Mouse (Mus musculus) testis, adult 2 months (tissue): ENCODE measurements around the gene Slc7a6os. TPM values are rescaled to one million over a fixed set of nuclear protein-coding genes. Genes with fewer than 3 reads are reported as not detected.
"Not testable (repeated sequence)": the region's sequence is repeated elsewhere in the genome, so short reads cannot be mapped to it uniquely, and the experiment has no call there.

ENCODE experiments used
- H3K27ac ChIP-seq: fragments of 200-500 bp; 2 replicates; pipeline ENCODE4 v1.5.1; 2012; ENCODE audit warnings: low read depth, low read length; ENCODE audit not compliant: control insufficient read depth, insufficient read depth
- H3K27me3 ChIP-seq: fragments of 200-500 bp; 2 replicates; pipeline ENCODE4 v1.6.1; 2012; ENCODE audit warnings: mild to moderate bottlenecking, low read length, moderate library complexity; ENCODE audit not compliant: control insufficient read depth, insufficient read depth
- H3K36me3 ChIP-seq: fragments of 200-500 bp; 2 replicates; pipeline ENCODE4 v1.6.1; 2012; ENCODE audit warnings: mild to moderate bottlenecking, low read length; ENCODE audit not compliant: control insufficient read depth, insufficient read depth
- H3K4me1 ChIP-seq: fragments of 200-500 bp; 2 replicates; pipeline ENCODE4 v1.6.1; 2012; ENCODE audit warnings: low read length; ENCODE audit not compliant: control insufficient read depth, insufficient read depth
- H3K4me3 ChIP-seq: fragments of 200-500 bp; 2 replicates; pipeline ENCODE4 v1.5.1; 2012; ENCODE audit warnings: low read depth, mild to moderate bottlenecking, low read length, moderate library complexity, mixed read lengths; ENCODE audit not compliant: control insufficient read depth
- CTCF ChIP-seq: fragments of 200-500 bp; IDR thresholded peaks from 2 replicates; pipeline ENCODE4 v1.5.1; 2012; ENCODE audit warnings: low read depth, mild to moderate bottlenecking, inconsistent platforms, low read length, moderate library complexity; ENCODE audit not compliant: control insufficient read depth, insufficient read depth, insufficient replicate concordance
- POLR2A ChIP-seq: fragments of 200-500 bp; IDR thresholded peaks from 2 replicates; pipeline ENCODE4 v1.6.1; 2012; ENCODE audit warnings: low read depth, mild to moderate bottlenecking, inconsistent platforms, low read length, moderate library complexity; ENCODE audit not compliant: control insufficient read depth
- polyA plus RNA-seq: library from polyadenylated mRNA; depleted of rRNA; stranded (reverse); fragments of >200 nt; gene quantifications from 2 replicates; pipeline ENCODE4 v1.2.3, GENCODE M21; 2012

Gene Slc7a6os
- polyA plus RNA-seq, 1 experiment, result 11.7 TPM

GRCm38 (mm10) chr8:106231536-106231935 lies 20.8 kb upstream of the Slc7a6os start:
- no peaks in the 10 kb centered on the region for H3K4me1 ChIP-seq
- H3K4me3 ChIP-seq, result no peak overlapping the region
- H3K36me3 ChIP-seq, result peaks cover 6% of the 10 kb centered on the region
- TF ChIP-seq CTCF (no peak), POLR2A (no peak)
- H3K27ac ChIP-seq, result no peak overlapping the region
- no peaks in the 10 kb centered on the region for H3K27me3 ChIP-seq

GRCm38 (mm10) chr8:106226589-106226988 lies 15.9 kb upstream of the Slc7a6os start:
- TF ChIP-seq CTCF (peak; percentile 4; the same call in 1 of the 2 replicates), POLR2A (no peak)
- Histone ChIP-seq H3K27ac (no peak overlapping the region), H3K27me3 (no peaks in the 10 kb centered on the region), H3K4me3 (no peak overlapping the region), H3K36me3 (peaks cover 5% of the 10 kb centered on the region), H3K4me1 (no peaks in the 10 kb centered on the region)

GRCm38 (mm10) chr8:106219620-106220019 lies 8.9 kb upstream of the Slc7a6os start:
- no peak overlapping the region for H3K4me3 ChIP-seq
- peaks cover 4% of the 10 kb centered on the region for H3K36me3 ChIP-seq
- no peak for TF ChIP-seq CTCF
- TF ChIP-seq POLR2A, result no peak
- no peak overlapping the region for H3K27ac ChIP-seq
- no peaks in the 10 kb centered on the region for H3K27me3 ChIP-seq
- H3K4me1 ChIP-seq, result no peaks in the 10 kb centered on the region

- H3K27me3 ChIP-seq, result no peaks in the 10 kb centered on the region
- no peaks in the 10 kb centered on the region for H3K4me1 ChIP-seq
- no peak overlapping the region for H3K27ac ChIP-seq
- H3K36me3 ChIP-seq, result peaks cover 2% of the 10 kb centered on the region
- no peak overlapping the region for H3K4me3 ChIP-seq
- TF ChIP-seq POLR2A (no peak), CTCF (no peak)
Observed at GRCm38 (mm10) chr8:106213959-106214358, 3.2 kb upstream of the Slc7a6os start.

- Histone ChIP-seq H3K27me3 (no peaks in the 10 kb centered on the region), H3K36me3 (no peaks in the 10 kb centered on the region), H3K4me3 (peak overlapping the region; percentile 89), H3K27ac (peak overlapping the region; percentile 85), H3K4me1 (no peaks in the 10 kb centered on the region)
- TF ChIP-seq POLR2A (no peak), CTCF (no peak)
Observed at GRCm38 (mm10) chr8:106211421-106211820, 686 bp upstream of the Slc7a6os start.

- H3K4me3 ChIP-seq, result peak overlapping the region; percentile 89
- TF ChIP-seq CTCF (no peak), POLR2A (no peak)
- H3K27me3 ChIP-seq, result no peaks in the 10 kb centered on the region
- no peaks in the 10 kb centered on the region for H3K4me1 ChIP-seq
- H3K36me3 ChIP-seq, result no peaks in the 10 kb centered on the region
- peak overlapping the region; percentile 85 for H3K27ac ChIP-seq
Observed at GRCm38 (mm10) chr8:106210035-106210731, 552 bp downstream of the Slc7a6os start.

GRCm38 (mm10) chr8:106199596-106199995 lies 11.1 kb downstream of the Slc7a6os start:
- H3K4me1 ChIP-seq, H3K27ac ChIP-seq, H3K4me3 ChIP-seq, H3K27me3 ChIP-seq, H3K36me3 ChIP-seq: not testable (repeated sequence)

GRCm38 (mm10) chr8:106198741-106199140 lies 12.0 kb downstream of the Slc7a6os start:
- no peaks in the 10 kb centered on the region for H3K4me1 ChIP-seq
- no peak overlapping the region for H3K27ac ChIP-seq
- H3K36me3 ChIP-seq, result peaks cover 4% of the 10 kb centered on the region
- no peak for TF ChIP-seq CTCF
- TF ChIP-seq POLR2A, result no peak
- H3K27me3 ChIP-seq, result no peaks in the 10 kb centered on the region
- no peak overlapping the region for H3K4me3 ChIP-seq
